Mouse (Mus musculus): ENCODE results near the gene Krt87. TPM values are rescaled to one million over a fixed set of nuclear protein-coding genes. Genes with fewer than 3 reads are reported as not detected.

The Krt87 gene
- total RNA-seq (2021) = under 1 TPM in 1 of 2 experiments, not detected in 1; 0.37 TPM

DNA sequence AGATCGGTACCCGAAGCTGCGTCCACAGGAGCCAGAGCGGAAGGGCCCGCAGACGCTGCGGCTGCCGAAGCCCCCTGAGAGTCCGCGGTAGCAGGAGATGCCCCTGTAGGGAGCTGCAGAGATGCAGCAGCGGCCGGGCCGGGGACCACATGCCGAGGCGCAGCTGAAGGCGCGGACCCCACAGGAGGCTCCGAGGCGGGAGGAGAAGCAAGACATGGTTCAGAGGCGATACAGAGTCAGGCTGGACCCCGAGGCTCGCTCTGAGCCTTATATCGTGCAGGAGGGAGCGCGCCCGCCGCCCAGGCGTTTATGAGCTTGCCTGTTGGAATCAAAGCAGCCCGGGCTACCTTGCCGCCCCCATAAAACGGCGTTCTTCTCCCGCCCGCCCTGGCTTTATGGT lies at the start of gene Krt87:
Krt87 (minus strand) TSS at position 250 of the 400 bp plus-strand sequence.
- DNase-seq (ENCODE audit: low spot score in 2 of 2) = no peak
- intact Hi-C loops (cut with DNase I) = no loop called here

DNA sequence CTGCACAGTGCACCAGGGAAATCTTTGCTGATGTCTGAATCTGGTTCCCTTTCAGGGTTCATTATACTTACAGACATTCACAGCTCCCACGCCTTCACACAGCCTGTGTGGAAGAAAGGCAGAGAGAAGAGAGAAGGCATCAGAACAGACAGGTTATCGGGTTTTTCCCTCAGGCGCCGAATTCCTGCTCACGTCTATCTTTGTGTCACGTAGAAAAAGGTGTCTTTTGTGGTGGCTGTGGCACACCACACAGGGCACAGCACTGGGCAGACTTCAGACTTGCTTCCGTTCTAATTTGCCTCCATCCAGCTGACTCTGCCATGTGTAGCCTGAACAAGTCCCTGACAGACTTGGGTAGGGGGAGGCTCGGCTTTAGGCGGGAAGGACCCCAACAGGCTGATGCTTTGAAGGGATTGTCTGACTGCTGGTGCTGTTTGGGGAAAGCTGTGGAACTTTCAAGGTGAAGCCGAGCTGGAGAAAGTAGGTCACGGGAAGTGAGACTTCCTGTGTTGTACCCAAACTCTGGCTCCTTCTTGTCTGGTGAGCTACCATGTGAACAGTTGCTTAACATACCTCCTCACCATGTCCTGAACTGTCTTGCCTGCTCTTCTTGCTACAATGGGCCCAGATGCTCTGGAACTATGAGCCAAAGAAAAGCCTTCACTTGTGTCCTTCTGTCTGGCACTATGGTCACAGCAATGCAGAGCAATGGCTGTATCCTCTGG lies 47.5 kb upstream of the Krt87 start:
- intact Hi-C loops (cut with DNase I) = no loop called here
- DNase-seq (ENCODE audit: low spot score in 2 of 2) = peak; percentile 33 to 54

DNA sequence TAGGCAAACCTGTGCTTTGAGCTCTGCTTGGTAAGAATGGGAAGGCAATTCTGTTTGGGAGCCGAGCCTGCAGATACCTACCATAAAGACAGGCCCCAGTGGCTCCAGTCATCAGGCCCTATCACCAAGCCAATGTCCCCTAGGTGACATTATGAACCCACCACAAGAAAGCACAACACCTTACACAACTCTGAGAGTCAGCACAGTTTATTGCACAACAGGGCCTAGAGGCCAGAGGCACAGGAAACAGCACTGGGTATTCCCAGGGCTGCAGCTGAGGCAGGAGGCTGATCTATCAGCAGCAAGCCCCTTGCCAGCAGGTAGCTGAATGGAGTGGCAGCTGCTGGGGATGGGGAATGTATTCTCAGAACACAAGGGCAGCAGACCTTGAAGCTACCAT lies 46.3 kb upstream of the Krt87 start:
- no peak for DNase-seq (ENCODE audit: low spot score in 2 of 2)

DNA sequence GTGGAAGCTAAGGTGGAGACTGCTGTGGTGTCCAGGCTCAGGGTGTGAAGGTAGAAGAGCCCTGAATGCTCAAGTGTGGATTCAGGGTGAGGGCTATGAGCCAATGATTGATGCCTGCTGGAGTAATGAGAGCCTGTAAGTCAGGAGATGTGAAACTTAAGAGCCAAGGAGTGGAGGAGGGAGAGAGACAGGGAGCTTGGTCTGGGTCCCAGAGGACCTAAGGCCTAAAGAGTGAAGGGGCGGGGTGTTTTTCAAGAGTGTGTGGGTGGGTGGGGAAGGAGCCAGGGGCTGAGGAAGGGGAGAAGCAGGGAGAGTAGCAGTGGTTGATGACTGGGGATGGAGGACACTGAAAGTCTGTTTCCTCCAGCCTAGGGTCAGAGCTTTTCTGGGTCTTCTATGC lies 45.0 kb upstream of the Krt87 start:
- intact Hi-C loops (cut with DNase I) = no loop called here
- DNase-seq (ENCODE audit: low spot score in 2 of 2) = no peak

More for the DNA sequence above, 46.3 kb upstream of the Krt87 start:
- intact Hi-C loops (cut with DNase I) = no loop called here

DNA sequence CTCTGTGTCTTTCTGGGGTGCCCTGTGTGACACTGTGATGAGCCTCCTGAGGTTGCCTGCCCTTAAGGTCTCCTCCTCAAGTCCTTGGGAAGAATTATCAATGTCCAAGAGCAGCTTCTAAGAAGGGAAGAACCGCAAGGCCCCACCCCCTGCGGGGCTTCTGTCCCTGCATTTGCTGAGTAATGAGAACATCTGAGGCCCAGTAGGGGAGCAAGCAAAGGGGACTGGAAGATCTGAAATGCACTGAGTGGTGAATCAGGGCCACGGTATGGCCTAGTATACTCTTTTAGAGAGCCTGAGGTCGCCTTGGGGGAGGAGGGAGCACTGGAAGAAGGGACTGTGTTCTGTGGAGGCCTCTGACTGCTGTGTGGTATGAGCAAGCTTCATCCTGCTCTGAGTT lies 43.5 kb upstream of the Krt87 start:
- no peak for DNase-seq (ENCODE audit: low spot score in 2 of 2)
- intact Hi-C loops (cut with DNase I) = no loop called here

DNA sequence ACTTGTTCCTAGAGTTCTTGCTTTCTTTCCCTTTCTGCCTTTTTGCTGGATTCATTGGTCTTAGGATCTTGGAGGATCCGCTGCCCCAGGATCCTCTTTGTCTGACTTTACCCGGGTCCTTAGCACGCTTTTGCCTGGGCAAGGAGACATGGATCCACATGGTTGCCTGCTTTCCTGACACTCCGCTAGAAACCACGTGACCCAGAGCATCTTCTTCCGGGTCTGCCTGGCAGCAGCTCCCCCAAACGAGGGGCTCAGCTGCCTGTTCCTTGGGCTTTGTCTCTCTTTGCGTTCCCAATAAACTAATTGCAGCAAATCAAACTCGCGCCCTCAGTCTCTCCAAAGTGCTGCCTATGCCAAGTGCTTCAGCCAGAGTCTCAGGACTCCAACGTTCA lies 41.1 kb upstream of the Krt87 start:
- DNase-seq (ENCODE audit: low spot score in 2 of 2) = no peak
- intact Hi-C loops (cut with DNase I) = no loop called here

DNA sequence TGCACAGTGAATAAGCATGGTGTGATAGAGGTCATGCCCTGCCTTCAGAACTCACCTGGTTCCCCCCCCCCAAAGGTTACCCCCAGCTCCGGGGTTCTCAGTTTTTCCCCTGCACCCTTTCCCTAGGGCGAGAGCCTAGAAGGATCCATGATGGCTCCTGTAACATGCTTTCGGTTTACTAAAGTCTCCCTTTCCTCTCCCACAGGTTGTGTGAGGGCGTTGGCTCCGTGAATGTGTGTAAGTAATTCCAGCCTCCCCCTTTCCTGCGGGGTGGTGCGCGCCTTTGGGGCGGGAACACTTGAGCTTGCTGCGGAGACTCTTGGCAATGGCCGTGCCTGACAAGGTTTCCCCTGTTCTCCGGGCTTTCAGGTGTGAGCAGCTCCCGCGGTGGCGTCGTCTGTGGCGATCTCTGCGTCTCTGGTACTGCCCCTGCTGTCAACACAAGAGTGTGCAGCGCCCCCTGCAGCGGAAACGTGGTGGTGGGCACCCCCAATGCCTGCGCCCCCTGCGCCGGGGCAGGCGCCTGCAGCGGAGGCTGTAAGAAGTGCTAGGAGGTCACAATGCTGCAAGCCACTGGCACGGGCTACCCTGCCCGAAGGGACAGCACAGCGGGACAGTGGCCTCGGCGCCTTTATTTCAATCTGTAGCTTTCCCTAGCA lies 40.5 kb upstream of the Krt87 start:
- intact Hi-C loops (cut with DNase I) = no loop called here
- peak; percentile 24 to 45 for DNase-seq (ENCODE audit: low spot score in 2 of 2)

DNA sequence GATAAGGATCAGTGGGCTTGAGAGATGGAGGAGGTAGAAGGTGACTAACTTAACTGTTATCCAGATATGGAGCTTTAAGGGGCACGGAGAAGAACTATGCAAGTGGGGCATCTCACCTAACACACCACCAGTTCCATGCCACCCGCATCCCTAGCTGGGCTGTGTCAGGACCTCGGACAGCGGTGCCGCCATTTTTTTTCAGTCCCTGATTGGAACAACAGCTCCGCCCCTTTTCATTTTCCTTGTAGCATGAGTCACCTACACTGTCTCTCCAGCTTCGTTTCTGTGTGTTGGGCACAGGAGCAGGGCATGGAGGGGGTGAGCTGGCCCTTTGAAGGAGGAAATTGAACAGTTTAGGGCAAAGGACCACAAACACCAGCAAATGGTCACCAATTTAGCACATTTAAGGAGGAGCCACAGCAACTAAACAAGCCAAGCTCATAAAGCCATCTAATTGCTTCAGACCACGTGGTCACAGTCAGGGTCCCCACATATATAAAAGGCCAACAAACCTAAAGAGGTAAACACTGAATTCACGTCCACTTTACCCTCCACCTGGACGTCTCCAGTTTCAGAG lies 34.4 kb upstream of the Krt87 start, which contains the start of gene Krt86:
Krt86 (plus strand) TSS at position 527 of the 577 bp plus-strand sequence.
- intact Hi-C loops (cut with DNase I) = no loop called here
- DNase-seq (ENCODE audit: low spot score in 2 of 2) = no peak

DNA sequence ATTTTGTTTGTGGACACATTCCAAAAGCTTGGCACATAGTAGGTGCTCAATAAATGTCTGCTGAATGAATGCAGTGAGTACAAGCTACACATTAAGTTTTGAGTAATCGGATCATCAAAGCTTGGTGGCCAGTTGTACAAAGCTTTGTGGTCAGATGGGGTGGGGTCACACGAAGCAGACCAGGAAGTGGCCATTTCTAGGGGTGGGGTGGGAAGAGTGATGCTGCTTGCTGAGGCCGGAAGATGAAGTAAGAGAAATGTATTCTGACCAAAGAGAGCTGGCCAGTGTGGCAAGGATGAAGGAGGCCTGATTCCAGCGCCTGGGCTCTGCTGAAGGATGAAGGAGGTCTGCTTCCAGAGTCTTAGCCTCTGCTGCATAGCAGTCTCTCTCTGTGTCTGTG lies 30.5 kb upstream of the Krt87 start:
- DNase-seq (ENCODE audit: low spot score in 2 of 2) = no peak
- intact Hi-C loops (cut with DNase I) = no loop called here

DNA sequence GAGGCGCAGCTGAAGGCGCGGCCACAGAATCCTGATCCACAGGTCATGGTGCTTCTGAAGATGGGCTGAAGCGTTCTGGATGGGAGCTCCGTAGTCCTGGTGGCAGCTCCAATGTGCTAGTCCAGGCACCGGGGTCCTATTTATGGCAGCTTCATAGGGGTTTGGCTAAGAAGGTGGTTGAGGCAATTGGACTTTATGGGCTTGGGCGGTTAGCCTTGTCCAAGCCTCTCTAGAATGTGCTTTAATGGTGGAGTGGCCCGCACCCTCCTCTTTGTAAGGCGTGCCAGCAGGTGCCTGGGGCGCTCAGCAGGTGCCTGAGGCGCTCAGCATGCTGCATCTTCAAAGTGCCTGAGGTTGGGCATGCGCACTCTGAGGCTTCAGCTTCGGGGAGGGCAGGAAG lies 25.0 kb upstream of the Krt87 start, which contains the start of gene Krt81:
Krt81 (minus strand) TSS at position 101 of the 400 bp plus-strand sequence.
- DNase-seq (ENCODE audit: low spot score in 2 of 2) = no peak
- intact Hi-C loops (cut with DNase I) = no loop called here

DNA sequence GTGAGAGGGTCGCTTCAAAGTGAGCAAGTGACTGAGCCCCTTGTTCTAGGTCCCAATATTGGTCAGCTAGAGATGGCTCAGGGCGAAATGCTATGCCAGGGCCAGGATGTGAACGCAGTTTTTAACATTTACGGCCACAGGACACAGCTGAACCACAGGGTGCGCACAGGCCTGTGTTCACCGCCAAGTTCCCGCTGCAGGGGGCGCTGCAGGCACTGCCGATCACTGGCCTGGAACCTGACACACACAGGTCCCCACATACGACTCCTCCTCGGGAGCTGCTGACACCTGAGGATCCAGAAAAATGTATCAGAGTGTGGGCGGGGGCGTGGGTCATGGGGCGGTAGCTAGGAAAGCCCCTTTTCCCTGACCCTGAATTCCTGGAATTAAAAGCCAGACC lies 20.7 kb upstream of the Krt87 start:
- intact Hi-C loops (cut with DNase I) = no loop called here
- DNase-seq (ENCODE audit: low spot score in 2 of 2) = no peak

DNA sequence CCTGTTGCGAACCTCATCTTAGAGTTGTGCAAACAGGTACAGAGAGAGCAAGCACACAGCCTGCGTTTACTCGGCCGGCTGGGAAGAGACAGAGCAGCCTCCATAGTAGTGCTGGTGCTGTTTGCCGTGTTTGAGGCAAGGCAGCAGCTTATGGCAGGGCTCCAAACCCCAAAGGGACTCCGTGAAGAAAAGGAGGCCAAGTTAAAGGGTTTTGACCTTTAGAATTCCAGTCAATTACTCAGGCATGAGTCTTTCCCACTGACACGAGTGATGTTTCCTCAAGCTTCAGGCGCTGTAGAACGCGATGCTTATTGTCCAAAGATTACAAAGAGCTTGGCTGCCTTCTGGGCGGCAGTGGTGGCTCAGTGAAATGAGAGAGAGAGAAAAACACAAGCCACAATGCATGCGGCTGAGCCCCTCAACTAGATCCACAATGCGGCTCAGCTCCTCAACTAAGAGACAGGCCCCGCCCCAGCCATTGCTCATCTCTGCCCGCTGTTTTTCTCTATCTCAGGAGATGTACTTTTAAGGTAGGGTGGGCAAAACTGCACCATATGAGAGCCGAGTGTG lies 19.8 kb upstream of the Krt87 start:
- intact Hi-C loops (cut with DNase I) = no loop called here
- no peak for DNase-seq (ENCODE audit: low spot score in 2 of 2)

DNA sequence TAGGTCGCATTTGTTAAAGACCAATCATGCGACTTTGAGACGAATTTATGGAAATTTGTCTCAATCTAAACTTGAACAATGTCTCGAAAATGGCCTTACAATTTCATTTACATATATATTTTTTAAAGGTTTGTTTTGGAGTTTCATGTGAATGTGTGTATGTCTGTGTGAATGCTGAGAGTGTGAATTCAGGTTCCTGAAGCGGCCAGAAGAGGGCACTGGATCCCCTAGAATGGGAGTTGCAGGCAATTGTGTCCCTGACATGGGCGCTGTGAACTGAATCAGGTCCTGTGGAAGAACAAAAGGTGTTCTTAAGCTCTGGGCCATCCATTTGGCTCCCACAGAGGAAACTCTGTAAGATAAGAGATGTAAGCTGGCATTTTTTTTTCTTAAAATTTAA lies 17.3 kb upstream of the Krt87 start:
- no peak for DNase-seq (ENCODE audit: low spot score in 2 of 2)
- intact Hi-C loops (cut with DNase I) = no loop called here

DNA sequence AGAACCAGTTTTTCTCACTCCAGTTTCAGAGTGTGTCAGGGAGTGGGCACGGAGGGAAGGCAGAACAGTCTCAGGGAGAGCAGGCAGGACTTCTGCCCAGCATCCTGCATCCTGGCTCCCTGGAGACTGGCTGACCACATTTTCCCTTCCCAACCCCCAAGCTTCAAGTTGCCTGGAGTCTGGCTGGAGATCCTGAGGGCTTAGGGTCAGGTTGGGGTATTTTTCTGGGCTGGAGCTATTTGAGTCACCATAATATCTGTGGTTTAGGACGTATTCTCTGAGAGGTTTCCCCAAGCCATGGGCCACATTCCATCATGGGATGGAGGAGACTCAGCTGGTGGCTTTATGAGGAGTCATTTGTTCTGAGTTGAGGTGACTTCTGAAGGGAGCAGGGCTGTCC lies 16.7 kb upstream of the Krt87 start:
- intact Hi-C loops (cut with DNase I) = no loop called here
- DNase-seq (ENCODE audit: low spot score in 2 of 2) = no peak

DNA sequence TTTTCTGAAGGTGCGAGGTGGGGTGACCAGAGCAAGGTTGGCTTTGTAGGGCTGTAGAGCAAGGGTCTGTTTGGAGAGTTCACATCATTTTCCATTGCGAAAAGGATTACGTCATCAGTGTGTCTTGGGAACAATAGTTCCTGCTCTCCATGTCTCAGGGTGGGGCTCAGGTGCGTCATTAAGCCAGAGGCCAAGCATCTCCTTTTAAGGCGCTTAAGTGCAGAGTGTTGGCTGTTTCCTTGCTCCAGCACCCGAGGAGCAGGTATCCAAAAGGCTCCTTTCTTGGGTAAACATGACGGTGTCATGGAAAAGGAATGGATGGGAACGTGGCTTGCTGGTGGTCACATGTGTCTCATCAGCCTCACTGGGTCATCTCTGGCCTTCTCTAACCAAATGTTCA lies 16.2 kb upstream of the Krt87 start:
- intact Hi-C loops (cut with DNase I) = no loop called here
- DNase-seq (ENCODE audit: low spot score in 2 of 2) = no peak

DNA sequence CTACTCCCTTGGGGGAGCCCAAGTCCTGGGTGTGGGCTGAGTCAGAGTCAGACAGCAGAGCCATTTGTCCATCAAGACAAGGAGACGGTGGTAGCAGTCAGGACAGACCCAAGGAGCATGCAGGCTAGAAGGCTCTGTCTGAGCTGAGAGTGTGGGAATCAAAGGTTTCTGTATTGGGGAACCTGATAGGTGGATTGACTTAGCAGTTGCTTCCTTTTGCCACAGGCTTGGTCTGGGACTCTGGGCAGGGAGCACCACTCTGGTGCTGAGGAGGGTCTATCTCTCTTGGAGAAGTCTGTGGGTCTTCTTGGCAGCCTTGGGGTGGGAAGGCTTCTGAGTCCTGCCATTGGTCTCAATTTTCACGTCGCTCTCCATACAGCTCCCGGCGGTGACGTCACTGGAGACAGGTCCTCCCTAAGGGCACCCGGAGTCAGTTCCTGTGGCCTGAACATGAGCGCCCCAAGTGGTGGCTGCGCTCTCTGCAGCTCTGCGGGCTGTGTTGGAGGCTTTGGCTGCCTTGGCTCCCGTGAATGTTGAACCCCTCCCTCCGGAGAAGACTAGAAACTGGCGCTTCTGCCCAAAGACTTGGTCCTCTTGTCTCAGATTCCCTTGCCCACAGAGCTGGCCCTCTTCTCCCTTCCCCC lies 14.6 kb upstream of the Krt87 start:
- DNase-seq (ENCODE audit: low spot score in 2 of 2) = peak; percentile 59 to 60
- intact Hi-C loops (cut with DNase I) = no loop called here

DNA sequence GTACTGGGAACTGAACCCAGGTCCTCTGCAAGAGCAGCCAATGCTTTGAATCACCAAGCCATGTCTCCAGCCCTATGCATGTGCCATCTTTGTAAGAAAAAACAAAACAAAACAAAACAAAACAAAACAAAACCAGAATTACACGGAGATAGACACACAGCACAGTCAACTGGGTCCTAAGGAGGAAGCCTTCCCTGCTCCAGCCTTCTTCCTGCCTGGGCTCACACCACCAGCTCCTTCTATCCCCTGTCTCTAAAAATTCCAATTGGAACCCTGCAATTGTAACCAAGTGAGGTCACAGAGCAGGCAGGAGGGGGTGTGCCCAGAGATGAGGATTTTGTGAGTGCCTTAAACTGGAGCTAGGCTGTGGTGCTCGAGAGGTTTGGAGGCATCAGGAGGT lies 8.8 kb upstream of the Krt87 start, which contains the start of gene Krt88:
Krt88 (plus strand) TSS at position 301 of the 400 bp plus-strand sequence.
- DNase-seq (ENCODE audit: low spot score in 2 of 2) = no peak
- intact Hi-C loops (cut with DNase I) = no loop called here

DNA sequence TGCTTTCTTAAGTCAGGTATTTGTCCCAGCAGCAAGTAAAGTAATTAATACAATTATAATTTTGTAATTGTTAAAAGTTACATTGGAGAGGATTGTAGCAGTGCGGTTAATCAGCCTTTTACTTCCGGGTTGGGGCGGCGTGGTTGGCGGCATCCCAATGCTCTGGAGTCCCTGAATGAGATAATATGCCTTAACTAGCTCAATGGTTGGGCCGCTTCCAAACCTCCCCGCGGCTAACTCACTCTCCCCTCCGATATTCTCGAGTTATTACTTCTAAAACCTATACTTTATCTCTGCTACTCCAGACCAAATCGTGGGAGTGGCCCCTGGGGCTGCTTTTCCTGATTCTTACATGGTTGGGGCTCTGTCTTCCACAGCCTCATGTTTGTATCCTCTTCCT lies 8.0 kb upstream of the Krt87 start:
- DNase-seq (ENCODE audit: low spot score in 2 of 2) = no peak

DNA sequence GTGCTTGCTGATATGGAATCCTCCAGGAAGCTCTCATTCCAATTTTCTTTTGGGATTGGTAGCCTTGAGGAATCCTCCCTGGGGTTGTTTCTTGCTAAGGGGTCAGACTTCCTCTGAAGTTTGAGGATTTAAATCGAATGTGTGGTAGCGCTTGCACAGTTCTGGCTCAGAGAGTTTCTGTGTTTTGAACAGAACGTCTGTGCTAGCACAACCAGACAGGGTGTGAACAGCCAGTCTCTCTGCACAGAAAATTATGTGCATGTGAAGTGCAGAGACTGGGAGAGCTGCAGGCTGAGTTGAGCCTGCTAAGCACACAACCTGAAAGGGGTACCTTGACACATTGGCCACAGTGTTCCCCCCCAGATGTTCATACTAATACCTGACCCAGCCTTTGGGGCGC lies 2.2 kb upstream of the Krt87 start:
- DNase-seq (ENCODE audit: low spot score in 2 of 2) = peak in 1 of 2 experiments; percentile 13
- intact Hi-C loops (cut with DNase I) = no loop called here

More for the DNA sequence above, 8.0 kb upstream of the Krt87 start:
- intact Hi-C loops (cut with DNase I) = no loop called here

DNA sequence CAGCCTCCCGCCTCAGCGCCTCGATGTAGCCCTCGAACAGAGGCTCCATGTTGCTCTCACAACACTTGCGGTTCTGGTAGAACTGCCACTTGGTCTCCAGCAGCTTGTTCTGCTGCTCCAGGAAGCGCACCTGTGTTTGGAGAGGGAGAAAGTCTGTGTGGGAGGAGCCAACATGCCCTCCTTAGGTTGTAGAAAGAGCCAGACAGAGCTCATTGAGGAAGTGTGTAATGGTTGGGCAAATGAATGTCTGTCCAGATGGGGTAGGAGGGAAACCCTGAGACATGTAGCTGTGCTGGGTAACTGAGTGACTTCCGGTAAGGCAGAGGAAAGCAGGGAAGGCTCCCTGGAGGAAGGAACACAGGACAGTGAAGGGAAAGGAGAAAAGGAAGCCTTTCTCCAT lies 2.0 kb downstream of the Krt87 start:
- intact Hi-C loops (cut with DNase I) = no loop called here
- DNase-seq (ENCODE audit: low spot score in 2 of 2) = no peak
